Mouse (Mus musculus): ENCODE results near the gene Slfn9. TPM values are rescaled to one million over a fixed set of nuclear protein-coding genes. Genes with fewer than 3 reads are reported as not detected.
"Not testable (repeated sequence)": the region's sequence is repeated elsewhere in the genome, so short reads cannot be mapped to it uniquely, and the experiment has no call there.

The Slfn9 gene
- total RNA-seq (2017) = 7.5 to 17.2 TPM (median 7.7 TPM) in 3 replicates

DNA sequence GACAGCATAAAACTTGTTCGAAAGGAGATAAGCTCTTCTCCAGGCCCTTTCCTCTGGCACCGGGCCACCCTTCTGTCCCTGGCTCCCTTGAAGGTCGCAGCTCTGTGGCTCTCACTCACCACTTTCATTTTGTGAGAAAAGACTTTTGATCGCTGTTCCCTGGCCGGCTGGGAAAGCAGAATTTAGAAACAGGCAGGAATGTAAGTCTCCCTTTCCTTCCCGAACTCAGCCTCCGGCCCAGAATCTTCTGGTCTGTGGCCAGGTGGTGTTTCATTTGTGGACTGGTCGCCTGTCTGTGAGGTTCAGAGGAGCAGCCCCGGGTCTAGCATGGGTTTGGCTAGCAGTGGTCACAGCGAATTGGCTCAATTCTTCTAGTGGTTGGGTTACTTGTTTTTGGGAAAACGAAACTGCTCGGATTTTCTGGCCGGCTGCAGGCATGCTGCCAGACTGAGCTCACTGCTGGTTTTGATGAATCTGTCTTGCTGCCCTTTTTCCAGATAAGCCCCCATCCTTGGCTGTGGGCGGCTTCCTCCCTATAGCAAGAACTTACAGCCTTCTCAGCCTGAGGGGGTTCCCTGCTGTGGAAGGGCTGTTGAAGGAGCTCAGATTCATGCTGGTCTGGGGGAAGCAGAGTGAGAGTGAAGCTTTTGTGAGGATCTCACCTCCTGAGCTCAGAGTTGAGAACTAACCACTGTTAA is at the start of gene Slfn9:
Gene Slfn9, minus strand, starts transcription at position 362 of the 698 bp plus-strand sequence.
- ATAC-seq (replicated peaks; ENCODE audit: insufficient number of reproducible peaks, low FRiP score, low TSS enrichment, poor library complexity, severe bottlenecking) = peak; percentile 38

DNA sequence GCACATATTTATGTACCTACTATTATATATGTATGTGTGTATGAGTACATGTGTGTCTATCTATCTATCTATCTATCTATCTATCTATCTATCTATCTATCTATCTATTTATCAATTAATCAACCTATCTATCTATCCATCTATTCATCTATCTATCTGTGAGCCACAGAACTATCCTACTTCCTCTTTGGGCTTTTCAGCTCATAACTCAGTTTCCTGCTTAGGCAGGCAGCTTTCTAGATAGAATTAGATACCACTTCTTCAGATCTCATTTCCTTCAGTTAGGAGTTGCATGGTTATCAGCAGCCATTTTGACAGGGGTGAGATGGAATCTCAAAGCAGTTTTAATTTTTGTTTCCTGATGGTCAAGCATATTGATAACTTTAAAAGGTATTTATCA is 49.4 kb upstream of the Slfn9 start:
- ATAC-seq (replicated peaks; ENCODE audit: insufficient number of reproducible peaks, low FRiP score, low TSS enrichment, poor library complexity, severe bottlenecking) = no peak

GRCm38 (mm10) chr11:83040325-83040724 is 48.7 kb upstream of the Slfn9 start:
- ATAC-seq (replicated peaks; ENCODE audit: insufficient number of reproducible peaks, low FRiP score, low TSS enrichment, poor library complexity, severe bottlenecking) = peak; percentile 61; the same call in 1 of the 2 replicates

DNA sequence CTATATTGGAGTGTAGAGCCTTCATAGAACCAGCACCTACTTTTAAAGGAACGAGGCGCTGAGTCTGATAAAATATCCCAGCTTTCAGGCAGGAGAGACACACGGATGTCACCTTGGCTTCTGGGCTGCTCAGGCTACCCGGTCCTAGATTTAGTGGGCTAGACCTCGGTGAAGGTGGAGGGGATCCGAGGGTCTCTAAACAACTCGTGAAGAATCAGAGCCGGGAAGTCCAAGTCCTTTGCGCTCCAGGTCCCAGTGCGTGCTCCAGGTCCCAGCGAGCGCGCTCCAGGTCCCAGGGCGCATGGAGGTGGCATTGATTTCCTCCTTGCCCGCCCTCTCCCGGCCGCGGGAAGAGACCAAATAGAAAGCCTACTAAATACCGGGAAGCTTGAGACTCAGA is 48.2 kb upstream of the Slfn9 start:
- no peak for ATAC-seq (replicated peaks; ENCODE audit: insufficient number of reproducible peaks, low FRiP score, low TSS enrichment, poor library complexity, severe bottlenecking)

DNA sequence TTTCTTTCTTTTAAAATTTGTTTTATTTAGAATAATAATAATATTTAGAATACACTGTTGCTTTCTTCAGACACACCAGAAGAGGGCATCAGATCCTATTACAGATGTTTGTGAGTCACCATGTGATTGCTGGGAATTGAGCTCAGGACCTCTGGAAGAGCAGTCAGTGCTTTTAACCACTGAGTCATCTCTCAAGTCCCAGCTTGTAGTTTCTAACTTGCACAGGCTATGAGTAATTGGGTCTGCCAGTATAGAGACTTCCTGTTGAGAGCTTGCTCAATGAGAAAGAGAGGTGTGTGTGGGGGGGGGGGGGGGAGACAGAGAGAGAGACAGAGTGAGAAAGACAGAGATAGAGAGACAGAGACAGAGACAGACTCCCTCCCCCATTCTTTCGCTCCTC is 47.5 kb upstream of the Slfn9 start:
- no peak for ATAC-seq (replicated peaks; ENCODE audit: insufficient number of reproducible peaks, low FRiP score, low TSS enrichment, poor library complexity, severe bottlenecking)

DNA sequence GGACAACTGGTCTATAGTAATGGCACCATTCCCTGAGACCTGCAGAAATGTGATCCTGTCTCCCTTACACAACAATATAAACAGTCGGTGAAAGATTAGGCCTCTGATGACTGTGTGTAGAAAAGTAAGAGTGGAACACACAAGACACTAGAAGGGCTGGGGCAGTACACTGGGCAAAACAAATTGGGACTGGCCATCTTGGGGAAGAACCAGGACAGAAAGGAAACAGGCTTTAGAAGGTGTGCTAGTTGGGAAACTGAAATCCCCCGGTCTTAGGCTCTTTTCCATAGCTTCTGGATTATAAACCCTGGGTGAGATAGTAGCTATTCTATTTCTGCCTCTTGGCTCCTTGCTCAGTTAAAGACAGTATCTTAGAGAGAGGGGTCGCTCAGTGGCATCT is 47.1 kb upstream of the Slfn9 start:
- ATAC-seq (replicated peaks; ENCODE audit: insufficient number of reproducible peaks, low FRiP score, low TSS enrichment, poor library complexity, severe bottlenecking) = not testable (repeated sequence)

GRCm38 (mm10) chr11:83020621-83021020 is 29.0 kb upstream of the Slfn9 start, which contains the start of gene Slfn8:
Gene Slfn8, minus strand, starts transcription at chr11:83020810.
- peak; percentile 77 for ATAC-seq (replicated peaks; ENCODE audit: insufficient number of reproducible peaks, low FRiP score, low TSS enrichment, poor library complexity, severe bottlenecking)

GRCm38 (mm10) chr11:83019561-83020519 is 28.2 kb upstream of the Slfn9 start:
- ATAC-seq (replicated peaks; ENCODE audit: insufficient number of reproducible peaks, low FRiP score, low TSS enrichment, poor library complexity, severe bottlenecking) = 0 out of 2 replicates have a peak, but pooled peaks have one; percentile 14

- ATAC-seq (replicated peaks; ENCODE audit: insufficient number of reproducible peaks, low FRiP score, low TSS enrichment, poor library complexity, severe bottlenecking) = no peak
These were observed 24.5 kb upstream of the Slfn9 start for GRCm38 (mm10) chr11:83016093-83016492.

GRCm38 (mm10) chr11:83013356-83013755 is 21.7 kb upstream of the Slfn9 start:
- ATAC-seq (replicated peaks; ENCODE audit: insufficient number of reproducible peaks, low FRiP score, low TSS enrichment, poor library complexity, severe bottlenecking) = no peak

DNA sequence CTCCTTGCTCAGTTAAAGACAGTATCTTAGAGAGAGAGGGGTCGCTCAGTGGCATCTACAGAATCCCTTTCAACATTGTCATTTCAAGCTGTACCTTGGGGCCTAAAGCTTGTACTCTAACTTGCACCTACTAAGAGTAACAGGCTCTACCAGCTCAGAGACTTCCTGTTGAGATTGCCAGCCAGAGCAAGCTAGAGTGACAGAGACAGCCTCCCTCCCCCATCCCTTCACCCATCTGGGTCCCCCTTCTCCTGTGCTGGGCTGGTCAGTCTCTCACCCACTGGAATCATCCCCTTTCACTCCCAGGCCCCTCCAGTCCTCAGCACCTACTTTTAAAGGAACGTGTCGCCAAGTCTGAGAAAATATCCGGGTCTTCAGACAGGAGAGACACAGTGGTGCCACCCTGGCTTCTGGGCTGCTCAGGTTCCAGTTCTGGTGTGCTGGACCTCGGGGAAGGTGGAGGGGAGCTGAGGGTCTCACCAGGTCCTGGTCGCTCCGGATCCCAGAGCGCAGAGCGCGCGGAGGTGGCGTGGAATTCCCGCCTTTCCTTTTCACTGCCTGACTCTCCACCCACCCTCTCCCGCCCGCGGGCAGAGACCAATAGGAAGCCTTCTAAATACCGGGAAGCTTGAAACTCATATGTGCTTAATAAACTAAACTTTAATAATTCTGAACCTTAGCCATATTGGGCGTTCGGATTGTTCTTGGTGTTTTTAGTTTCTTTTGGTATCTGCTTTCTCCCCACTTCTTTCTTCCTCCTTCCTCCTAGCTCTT is 831 bp downstream of the Slfn9 start:
- peak; percentile 48 for ATAC-seq (replicated peaks; ENCODE audit: insufficient number of reproducible peaks, low FRiP score, low TSS enrichment, poor library complexity, severe bottlenecking)

DNA sequence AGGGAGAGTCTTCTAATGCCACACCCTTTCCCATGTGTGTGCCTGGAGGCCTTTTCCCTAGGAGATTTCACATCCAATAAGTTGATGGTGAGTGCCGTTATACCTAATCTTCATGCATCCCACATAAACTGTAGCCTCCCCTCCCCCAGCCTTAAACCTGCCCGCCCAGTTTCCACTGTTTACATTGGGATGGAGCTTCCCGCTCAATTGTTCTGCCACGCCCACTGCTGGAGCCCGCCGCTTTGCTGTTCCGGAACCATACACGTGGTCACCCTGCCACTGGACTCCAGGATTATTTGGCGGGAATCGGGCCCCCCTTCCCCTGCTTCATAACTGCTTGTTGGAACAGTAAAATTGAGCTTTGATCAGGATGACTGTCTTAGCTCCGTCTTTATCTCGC is 2.3 kb downstream of the Slfn9 start:
- no peak for ATAC-seq (replicated peaks; ENCODE audit: insufficient number of reproducible peaks, low FRiP score, low TSS enrichment, poor library complexity, severe bottlenecking)

- ATAC-seq (replicated peaks; ENCODE audit: insufficient number of reproducible peaks, low FRiP score, low TSS enrichment, poor library complexity, severe bottlenecking) = no peak
These were observed 4.0 kb downstream of the Slfn9 start for GRCm38 (mm10) chr11:82987621-82988020.

GRCm38 (mm10) chr11:82983193-82983592 is 8.4 kb downstream of the Slfn9 start:
- ATAC-seq (replicated peaks; ENCODE audit: insufficient number of reproducible peaks, low FRiP score, low TSS enrichment, poor library complexity, severe bottlenecking) = no peak

DNA sequence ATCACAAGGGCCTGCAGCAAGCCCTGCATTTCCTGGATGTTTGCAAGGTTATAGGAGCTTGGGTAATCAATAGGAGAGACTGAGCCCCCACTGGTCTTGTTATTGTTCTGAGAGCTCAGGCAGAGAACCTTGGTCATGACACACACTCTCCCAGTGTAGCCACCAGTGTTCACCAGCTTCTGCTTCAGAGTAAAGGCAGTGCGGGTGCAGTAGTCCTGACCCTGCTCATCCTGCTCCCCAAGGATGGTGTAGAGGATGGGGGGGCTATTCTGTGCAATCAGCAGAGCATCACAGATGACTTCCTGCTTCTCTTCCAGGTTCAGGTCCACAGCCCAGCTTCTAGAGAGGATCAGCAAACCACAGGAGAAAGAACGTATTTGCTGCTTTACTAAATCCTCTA is 9.2 kb downstream of the Slfn9 start:
- ATAC-seq (replicated peaks; ENCODE audit: insufficient number of reproducible peaks, low FRiP score, low TSS enrichment, poor library complexity, severe bottlenecking) = not testable (repeated sequence)

GRCm38 (mm10) chr11:82973916-82974315 is 17.7 kb downstream of the Slfn9 start:
- no peak for ATAC-seq (replicated peaks; ENCODE audit: insufficient number of reproducible peaks, low FRiP score, low TSS enrichment, poor library complexity, severe bottlenecking)

DNA sequence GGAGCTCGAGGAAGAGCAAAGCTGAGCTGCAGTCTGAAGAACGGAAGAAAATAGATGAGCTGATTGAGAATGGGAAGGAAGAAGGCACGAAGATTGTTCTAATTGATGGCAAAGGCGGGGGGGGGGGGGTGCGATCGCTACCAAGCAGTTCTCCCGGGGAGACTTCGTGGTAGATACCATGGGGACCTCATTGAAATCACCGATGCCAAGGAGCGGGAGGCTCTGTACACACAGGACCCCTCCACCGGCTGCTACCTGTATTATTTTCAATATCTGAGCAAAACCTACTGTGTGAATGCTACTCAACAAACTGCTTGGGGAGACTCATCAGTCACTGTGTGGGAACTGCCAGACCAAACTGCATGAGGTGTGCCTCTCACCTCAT is 20.0 kb downstream of the Slfn9 start:
- ATAC-seq (replicated peaks; ENCODE audit: insufficient number of reproducible peaks, low FRiP score, low TSS enrichment, poor library complexity, severe bottlenecking) = no peak

GRCm38 (mm10) chr11:82970712-82971589 is 20.7 kb downstream of the Slfn9 start:
- ATAC-seq (replicated peaks; ENCODE audit: insufficient number of reproducible peaks, low FRiP score, low TSS enrichment, poor library complexity, severe bottlenecking) = no peak
